Mouse (Mus musculus) megakaryocyte, embryonic 14.5 days (primary cell): ENCODE measurements around the gene Mdfic.

Experiments used
- FLI1 ChIP-seq: IDR thresholded peaks from 2 replicates; pipeline ENCODE4 v1.6.1; 2012; ENCODE audit warnings: low read length, inconsistent platforms, mixed read lengths
- GATA1 ChIP-seq: IDR thresholded peaks from 3 replicates; pipeline ENCODE4 v1.6.1; 2012; ENCODE audit warnings: mixed read lengths, low read length, inconsistent platforms, borderline replicate concordance

- no peak for TF ChIP-seq GATA1
- TF ChIP-seq FLI1 = no peak
Measured at GRCm38 (mm10) chr6:15841476-15842209, 121.2 kb downstream of the Mdfic start.
